Mouse (Mus musculus) liver, postnatal 0 days (tissue): ENCODE results near the gene 4933430I17Rik.

Source experiments
- CTCF ChIP-seq: sonication (generic); IDR thresholded peaks from 2 replicates; pipeline ENCODE4 v1.5.1; 2016; ENCODE audit warnings: antibody characterized with exemption, low read depth
- EP300 ChIP-seq: IDR thresholded peaks from 2 replicates; pipeline ENCODE4 v1.6.1; 2016; ENCODE audit warnings: antibody characterized with exemption, low read depth, mild to moderate bottlenecking

DNA sequence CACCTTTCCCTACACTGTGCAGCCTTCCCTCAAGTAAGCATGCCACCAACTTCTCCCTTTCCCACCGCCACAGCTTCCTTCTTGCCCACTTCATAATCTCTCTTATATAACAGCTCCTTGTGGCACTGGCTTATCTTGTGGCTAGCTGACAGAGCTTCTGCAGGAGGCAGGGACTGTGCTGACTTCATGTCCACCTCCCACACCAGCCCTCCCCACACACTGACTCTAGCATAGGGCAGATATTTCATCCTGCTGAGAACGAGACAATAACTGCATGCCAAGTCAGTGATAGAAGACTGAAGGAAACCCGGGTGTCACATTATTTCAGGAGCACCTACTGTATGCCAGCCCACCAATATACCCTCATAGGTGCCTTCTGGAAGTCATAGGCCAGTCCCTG lies 9.7 kb upstream of the 4933430I17Rik start:
- TF ChIP-seq CTCF (no peak), EP300 (0 out of 2 replicates have a peak, but pooled peaks have one; percentile 9)
